Mouse (Mus musculus): ENCODE data around the gene Igdcc3. TPM values are rescaled to one million over a fixed set of nuclear protein-coding genes. Genes with fewer than 3 reads are reported as not detected.
"Not testable (repeated sequence)": the region's sequence is repeated elsewhere in the genome, so short reads cannot be mapped to it uniquely, and the experiment has no call there.

Gene Igdcc3
- polyA plus RNA-seq, 1 experiment, result 0.30 TPM

DNA sequence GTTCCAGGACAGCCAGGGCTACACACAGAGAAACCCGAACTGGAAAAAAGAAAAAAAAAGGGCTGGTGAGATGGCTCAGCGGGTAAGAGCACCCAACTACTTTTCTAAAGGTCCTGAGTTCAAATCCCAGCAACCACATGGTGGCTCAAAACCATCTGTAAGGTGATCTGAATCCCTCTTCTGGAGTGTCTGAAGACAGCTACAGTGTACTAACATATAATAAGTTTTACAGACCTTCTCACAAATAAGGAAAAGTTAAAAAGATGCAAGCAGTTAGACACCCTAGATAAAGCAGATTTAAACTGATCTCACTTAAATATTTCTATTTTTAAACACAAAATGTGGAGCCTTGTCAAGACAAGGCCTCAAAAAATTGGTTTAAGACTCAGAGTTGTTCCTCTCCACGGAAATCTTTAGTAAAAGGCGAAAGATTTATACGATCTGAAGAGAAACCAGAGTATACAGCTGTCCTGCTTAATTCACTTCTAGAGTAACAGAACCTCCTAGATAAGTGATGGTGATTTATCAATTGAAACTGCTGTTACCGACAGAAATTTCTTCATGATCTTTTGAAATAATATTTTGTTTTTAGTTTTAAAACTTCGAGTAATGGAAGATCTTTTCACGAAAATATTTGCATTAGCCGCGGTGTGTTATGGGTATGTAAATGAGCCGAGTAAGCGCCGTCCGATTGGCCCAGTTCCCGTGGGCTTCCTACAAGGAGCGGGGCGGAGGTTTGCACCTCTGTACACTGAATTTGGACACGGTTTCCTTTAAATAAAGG is 60.6 kb downstream of the Igdcc3 start:
- WGBS, result 2% methylated on average over 18 of the region's 18 CpGs
- no peak for TF ChIP-seq CTCF (IDR thresholded peaks at IDR 0.05; ENCODE audit: extremely low read depth, insufficient read depth, insufficient read length, insufficient replicate concordance)
- no peak; the same call in 1 of the 2 replicates for TF ChIP-seq POLR2A (IDR thresholded peaks at IDR 0.05; ENCODE audit: low read depth, low read length)
- peak overlapping the region; percentile 72 for H3K4me3 ChIP-seq (ENCODE audit: extremely low read depth, insufficient read depth, insufficient read length)
- peak; percentile 71 to 86 for DNase-seq (ENCODE audit: low read depth in 1 of 2, low spot score in 2 of 2)
- peak overlapping the region; percentile 93 for H3K27ac ChIP-seq (ENCODE audit: insufficient read depth, low read length)
- H3K36me3 ChIP-seq (ENCODE audit: control insufficient read depth, insufficient read depth, low read length), result no peaks in the 10 kb centered on the region
- H3K4me1 ChIP-seq (ENCODE audit: control insufficient read depth, insufficient read depth, insufficient read length), result peaks cover 5% of the 10 kb centered on the region; the same call in 1 of the 2 replicates
- no peaks in the 10 kb centered on the region for H3K27me3 ChIP-seq (ENCODE audit: control insufficient read depth, insufficient read depth, low read length)

DNA sequence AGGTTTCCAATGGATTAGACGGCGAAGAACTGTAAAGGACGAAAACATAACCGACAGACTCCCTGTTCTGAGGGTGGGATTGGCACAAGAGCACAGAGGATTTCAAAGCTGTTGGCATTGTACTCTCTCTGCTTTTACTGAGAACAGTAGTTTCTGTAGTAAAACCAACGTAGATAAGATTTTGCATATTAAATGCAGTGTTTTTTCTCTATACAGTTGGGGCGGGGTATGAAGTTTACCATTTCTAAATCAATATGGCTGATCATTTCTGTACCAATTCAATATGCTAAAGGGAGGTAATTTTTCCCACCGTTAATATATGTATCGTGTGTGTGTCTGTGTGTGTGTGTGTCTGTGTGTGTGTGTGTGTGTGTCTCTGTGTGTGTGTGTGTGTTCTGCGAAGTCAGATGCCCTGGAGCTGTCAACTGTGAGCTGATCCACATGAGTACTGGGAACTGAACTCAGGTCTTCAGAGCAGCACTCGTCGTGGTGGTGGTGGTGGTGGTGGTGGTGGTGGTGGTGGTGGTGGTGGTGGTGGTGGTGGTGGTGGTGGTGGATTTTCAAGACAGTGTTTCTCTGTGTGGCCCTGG is 61.3 kb downstream of the Igdcc3 start:
- Histone ChIP-seq H3K4me3 (ENCODE audit: extremely low read depth, insufficient read depth, insufficient read length) (peak overlapping the region; percentile 72), H3K4me1 (ENCODE audit: control insufficient read depth, insufficient read depth, insufficient read length) (0 out of 2 replicates have a peak, but pooled peaks cover 2% of the 10 kb centered on the region), H3K27ac (ENCODE audit: insufficient read depth, low read length) (peak overlapping the region; percentile 93), H3K27me3 (ENCODE audit: control insufficient read depth, insufficient read depth, low read length) (no peaks in the 10 kb centered on the region), H3K36me3 (ENCODE audit: control insufficient read depth, insufficient read depth, low read length) (no peaks in the 10 kb centered on the region)
- WGBS, result 18% methylated on average over 11 of the region's 11 CpGs
- no peak for TF ChIP-seq CTCF (IDR thresholded peaks at IDR 0.05; ENCODE audit: extremely low read depth, insufficient read depth, insufficient read length, insufficient replicate concordance)
- TF ChIP-seq POLR2A (IDR thresholded peaks at IDR 0.05; ENCODE audit: low read depth, low read length), result no peak
- DNase-seq (ENCODE audit: low read depth in 1 of 2, low spot score in 2 of 2), result no peak

GRCm38 (mm10) chr9:65205049-65205815 is 64.2 kb downstream of the Igdcc3 start:
- H3K4me1 ChIP-seq (ENCODE audit: control insufficient read depth, insufficient read depth, insufficient read length), result 0 out of 2 replicates have a peak, but pooled peaks cover 2% of the 10 kb centered on the region
- H3K36me3 ChIP-seq (ENCODE audit: control insufficient read depth, insufficient read depth, low read length), result no peaks in the 10 kb centered on the region
- no peak for DNase-seq (ENCODE audit: low read depth in 1 of 2, low spot score in 2 of 2)
- H3K27me3 ChIP-seq (ENCODE audit: control insufficient read depth, insufficient read depth, low read length), result no peaks in the 10 kb centered on the region
- TF ChIP-seq POLR2A (IDR thresholded peaks at IDR 0.05; ENCODE audit: low read depth, low read length) (no peak), CTCF (IDR thresholded peaks at IDR 0.05; ENCODE audit: extremely low read depth, insufficient read depth, insufficient read length, insufficient replicate concordance) (no peak)
- 58% methylated on average over 11 of the region's 11 CpGs for WGBS
- no peak overlapping the region for H3K27ac ChIP-seq (ENCODE audit: insufficient read depth, low read length)
- H3K4me3 ChIP-seq (ENCODE audit: extremely low read depth, insufficient read depth, insufficient read length), result no peak overlapping the region

DNA sequence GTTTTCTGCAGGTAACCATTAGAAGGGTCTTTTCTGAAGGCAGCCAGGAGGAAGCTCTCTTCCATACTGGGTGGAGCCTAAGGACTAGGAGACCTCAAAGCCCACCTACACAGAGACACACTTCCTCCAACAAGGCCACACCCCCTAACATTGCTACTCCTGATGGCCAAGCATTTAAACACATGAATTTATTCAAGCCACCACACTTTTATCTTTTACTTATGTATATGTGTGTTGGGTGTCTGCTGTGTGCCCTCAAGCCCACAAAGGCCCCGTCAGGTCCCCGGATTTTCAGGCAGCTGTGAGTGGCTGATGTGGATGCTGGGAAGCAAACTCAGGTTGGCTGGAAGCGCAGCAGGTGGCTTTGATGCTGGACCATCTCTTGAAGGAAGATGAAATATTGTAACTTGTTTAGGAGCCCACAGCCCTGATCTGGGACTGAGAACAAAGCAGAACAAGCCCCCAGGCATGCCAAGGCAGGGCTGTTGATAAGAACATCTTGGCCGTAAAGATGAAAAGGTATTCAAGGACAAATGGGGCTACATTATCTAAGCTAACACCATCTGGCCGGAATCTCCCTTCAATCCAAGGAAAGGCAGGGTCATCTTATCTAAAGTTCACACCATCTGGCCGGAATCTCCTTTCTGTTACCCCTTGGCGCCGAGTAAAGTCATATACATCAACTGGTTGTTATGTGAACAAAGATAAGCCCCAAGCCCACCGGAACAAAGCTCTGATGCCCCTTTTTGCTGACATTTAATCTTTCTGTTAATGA is 66.2 kb downstream of the Igdcc3 start:
- not testable (repeated sequence) for H3K36me3 ChIP-seq (ENCODE audit: control insufficient read depth, insufficient read depth, low read length); H3K4me1 ChIP-seq (ENCODE audit: control insufficient read depth, insufficient read depth, insufficient read length); H3K27ac ChIP-seq (ENCODE audit: insufficient read depth, low read length); DNase-seq (ENCODE audit: low read depth in 1 of 2, low spot score in 2 of 2); H3K4me3 ChIP-seq (ENCODE audit: extremely low read depth, insufficient read depth, insufficient read length); H3K27me3 ChIP-seq (ENCODE audit: control insufficient read depth, insufficient read depth, low read length)
- 90% methylated on average over 9 of the region's 9 CpGs for WGBS

- Histone ChIP-seq H3K4me3 (ENCODE audit: extremely low read depth, insufficient read depth, insufficient read length) (no peak overlapping the region), H3K27ac (ENCODE audit: insufficient read depth, low read length) (no peak overlapping the region), H3K4me1 (ENCODE audit: control insufficient read depth, insufficient read depth, insufficient read length) (no peaks in the 10 kb centered on the region), H3K27me3 (ENCODE audit: control insufficient read depth, insufficient read depth, low read length) (no peaks in the 10 kb centered on the region), H3K36me3 (ENCODE audit: control insufficient read depth, insufficient read depth, low read length) (no peaks in the 10 kb centered on the region)
- TF ChIP-seq POLR2A (IDR thresholded peaks at IDR 0.05; ENCODE audit: low read depth, low read length) (no peak), CTCF (IDR thresholded peaks at IDR 0.05; ENCODE audit: extremely low read depth, insufficient read depth, insufficient read length, insufficient replicate concordance) (no peak)
- no peak for DNase-seq (ENCODE audit: low read depth in 1 of 2, low spot score in 2 of 2)
- 89% methylated on average over 32 of the region's 32 CpGs for WGBS
Observed at GRCm38 (mm10) chr9:65208293-65209179, 67.5 kb downstream of the Igdcc3 start.

- no peak for DNase-seq (ENCODE audit: low read depth in 1 of 2, low spot score in 2 of 2)
- 70% methylated on average over 1 of the region's 1 CpGs for WGBS
Observed at GRCm38 (mm10) chr9:65211598-65211997, 70.6 kb downstream of the Igdcc3 start.

More at GRCm38 (mm10) chr9:65211598-65211997, 70.6 kb downstream of the Igdcc3 start:
- H3K36me3 ChIP-seq (ENCODE audit: control insufficient read depth, insufficient read depth, low read length), result no peaks in the 10 kb centered on the region
- peaks cover 9% of the 10 kb centered on the region for H3K4me1 ChIP-seq (ENCODE audit: control insufficient read depth, insufficient read depth, insufficient read length)
- no peak for TF ChIP-seq POLR2A (IDR thresholded peaks at IDR 0.05; ENCODE audit: low read depth, low read length)
- TF ChIP-seq CTCF (IDR thresholded peaks at IDR 0.05; ENCODE audit: extremely low read depth, insufficient read depth, insufficient read length, insufficient replicate concordance), result no peak
- H3K27ac ChIP-seq (ENCODE audit: insufficient read depth, low read length), result no peak overlapping the region
- no peaks in the 10 kb centered on the region for H3K27me3 ChIP-seq (ENCODE audit: control insufficient read depth, insufficient read depth, low read length)
- H3K4me3 ChIP-seq (ENCODE audit: extremely low read depth, insufficient read depth, insufficient read length), result no peak overlapping the region

All from spleen, adult 2 months (tissue).